Mouse (Mus musculus) MEL (cell line): ENCODE data around the gene Tuba4a. TPM values are rescaled to one million over a fixed set of nuclear protein-coding genes. Genes with fewer than 3 reads are reported as not detected.

ENCODE experiments used
- DNase-seq: peaks from one replicate; pipeline ENCODE4 v3.0.0; 2011; ENCODE audit warnings: low read depth, low spot score
- H3K27ac ChIP-seq: 2 replicates; pipeline ENCODE4 v1.5.1; 2012; ENCODE audit warnings: low read depth, mild to moderate bottlenecking, control low read depth, low read length, moderate library complexity; ENCODE audit not compliant: control insufficient read depth
- H3K27me3 ChIP-seq, 2 experiments: fragments of 150-350 bp in 1 of 2; sonication (generic) in 1 of 2; 2 replicates each; pipeline ENCODE4 v1.6.1; 2012; ENCODE audit warnings: low read length in 2 of 2, mild to moderate bottlenecking in 2 of 2, improper control_type of control experiment in 1 of 2, moderate library complexity in 1 of 2; ENCODE audit not compliant: insufficient read depth in 2 of 2, control insufficient read depth in 1 of 2
- H3K36me3 ChIP-seq, 2 experiments: 2 replicates each; pipeline ENCODE4 v1.6.1; 2012 to 2014; ENCODE audit warnings: low read length in 2 of 2, improper control_type of control experiment in 1 of 2, inconsistent platforms in 1 of 2, mild to moderate bottlenecking in 1 of 2; ENCODE audit not compliant: insufficient read depth in 2 of 2, control insufficient read depth in 1 of 2
- H3K4me1 ChIP-seq, 2 experiments: fragments of 150-350 bp in 1 of 2; sonication (generic) in 1 of 2; 2 replicates each; pipeline ENCODE4 v1.6.1; 2012; ENCODE audit warnings: low read length in 2 of 2, improper control_type of control experiment in 1 of 2, mild to moderate bottlenecking in 1 of 2; ENCODE audit not compliant: insufficient read depth in 2 of 2, control insufficient read depth in 1 of 2
- H3K4me3 ChIP-seq, 2 experiments: fragments of 150-350 bp in 1 of 2; sonication (generic) in 1 of 2; 2 replicates each; pipeline ENCODE4 v1.5.1; 2012; ENCODE audit warnings: low read depth in 2 of 2, low read length in 2 of 2, mild to moderate bottlenecking in 2 of 2, moderate library complexity in 2 of 2, control low read depth in 1 of 2, improper control_type of control experiment in 1 of 2; ENCODE audit not compliant: control insufficient read depth in 1 of 2, insufficient read depth in 1 of 2
- H3K79me2 ChIP-seq: 2 replicates; pipeline ENCODE4 v1.6.1; 2012; ENCODE audit warnings: mild to moderate bottlenecking, low read length, moderate library complexity; ENCODE audit not compliant: control insufficient read depth, poor library complexity, insufficient read depth
- H3K9ac ChIP-seq: 2 replicates; pipeline ENCODE4 v1.6.1; 2012; ENCODE audit warnings: low read depth, mild to moderate bottlenecking, control low read depth, low read length, moderate library complexity; ENCODE audit not compliant: control insufficient read depth, poor library complexity, severe bottlenecking
- H3K9me3 ChIP-seq: fragments of 150-350 bp; sonication (generic); replicated peaks from 2 replicates; pipeline ENCODE4 v1.6.1; 2012; ENCODE audit warnings: mild to moderate bottlenecking, low read length, improper control_type of control experiment, moderate library complexity; ENCODE audit not compliant: insufficient read depth
- BHLHE40 ChIP-seq: IDR thresholded peaks from 2 replicates; pipeline ENCODE4 v1.6.1; 2012; ENCODE audit warnings: low read depth, mild to moderate bottlenecking, inconsistent platforms, low read length, improper control_type of control experiment, borderline replicate concordance
- CHD1 ChIP-seq: IDR thresholded peaks from 2 replicates; pipeline ENCODE4 v1.6.1; 2012; ENCODE audit warnings: low read depth, mild to moderate bottlenecking, inconsistent platforms, low read length, improper control_type of control experiment
- CHD2 ChIP-seq: IDR thresholded peaks from 2 replicates; pipeline ENCODE4 v1.6.1; 2011; ENCODE audit warnings: low read length, improper control_type of control experiment
- CTCF ChIP-seq, 3 experiments: IDR thresholded peaks in 2 of 3; conservative IDR thresholded peaks in 1 of 3; 2 replicates each; pipeline ENCODE4 v1.5.1; 2011 to 2012; ENCODE audit warnings: low read length in 3 of 3, low read depth in 2 of 3, mild to moderate bottlenecking in 2 of 3, improper control_type of control experiment in 1 of 3, inconsistent platforms in 1 of 3, mixed read lengths in 1 of 3, moderate library complexity in 1 of 3; ENCODE audit not compliant: control insufficient read depth in 1 of 3, insufficient read depth in 1 of 3, poor library complexity in 1 of 3, severe bottlenecking in 1 of 3
- E2F4 ChIP-seq: IDR thresholded peaks from 2 replicates; pipeline ENCODE4 v1.6.1; 2011; ENCODE audit warnings: low read depth, low read length, improper control_type of control experiment, borderline replicate concordance
- ELF1 ChIP-seq: IDR thresholded peaks from 2 replicates; pipeline ENCODE4 v1.6.1; 2014; ENCODE audit warnings: low read depth, mild to moderate bottlenecking, inconsistent platforms, low read length, improper control_type of control experiment, moderate library complexity
- EP300 ChIP-seq, 2 experiments: IDR thresholded peaks; 2 replicates each; pipeline ENCODE4 v1.6.1; 2011; ENCODE audit warnings: improper control_type of control experiment in 2 of 2, low read length in 2 of 2, low read depth in 1 of 2, mild to moderate bottlenecking in 1 of 2
- ETS1 ChIP-seq: IDR thresholded peaks from 2 replicates; pipeline ENCODE4 v1.6.1; 2012; ENCODE audit warnings: low read depth, mild to moderate bottlenecking, inconsistent platforms, low read length, improper control_type of control experiment, moderate library complexity
- GATA1 ChIP-seq: IDR thresholded peaks from 2 replicates; pipeline ENCODE4 v1.6.1; 2011; ENCODE audit warnings: low read depth, low read length, improper control_type of control experiment
- HCFC1 ChIP-seq: IDR thresholded peaks from 2 replicates; pipeline ENCODE4 v1.6.1; 2012; ENCODE audit warnings: low read depth, mild to moderate bottlenecking, inconsistent platforms, low read length, improper control_type of control experiment, moderate library complexity
- JUND ChIP-seq: IDR thresholded peaks from 2 replicates; pipeline ENCODE4 v1.6.1; 2011; ENCODE audit warnings: low read depth, mild to moderate bottlenecking, improper control_type of control experiment, low read length
- KAT2A ChIP-seq: conservative IDR thresholded peaks from 2 replicates; pipeline ENCODE4 v1.6.1; 2012; ENCODE audit warnings: low read depth, low read length, improper control_type of control experiment, inconsistent platforms
- MAFK ChIP-seq: IDR thresholded peaks from 2 replicates; pipeline ENCODE4 v1.6.1; 2011; ENCODE audit warnings: low read depth, mild to moderate bottlenecking, low read length, improper control_type of control experiment, borderline replicate concordance
- MAX ChIP-seq: IDR thresholded peaks from 2 replicates; pipeline ENCODE4 v1.6.1; 2011; ENCODE audit warnings: low read length, improper control_type of control experiment
- MEF2A ChIP-seq: IDR thresholded peaks from 2 replicates; pipeline ENCODE4 v1.6.1; 2014; ENCODE audit warnings: low read depth, mild to moderate bottlenecking, inconsistent platforms, low read length, improper control_type of control experiment; ENCODE audit not compliant: poor library complexity, insufficient replicate concordance, severe bottlenecking; ENCODE audit errors: extremely low read depth
- MXI1 ChIP-seq: IDR thresholded peaks from 2 replicates; pipeline ENCODE4 v1.6.1; 2011; ENCODE audit warnings: mild to moderate bottlenecking, low read depth, low read length, improper control_type of control experiment
- MYB ChIP-seq: IDR thresholded peaks from 2 replicates; pipeline ENCODE4 v1.6.1; 2011; ENCODE audit warnings: mild to moderate bottlenecking, low read depth, low read length, improper control_type of control experiment
- MYC ChIP-seq: IDR thresholded peaks from 2 replicates; pipeline ENCODE4 v1.6.1; 2011; ENCODE audit warnings: low read depth, mild to moderate bottlenecking, low read length, improper control_type of control experiment, moderate library complexity
- NELFE ChIP-seq: IDR thresholded peaks from 2 replicates; pipeline ENCODE4 v1.6.1; 2011; ENCODE audit warnings: low read depth, low read length, improper control_type of control experiment
- NRF1 ChIP-seq: IDR thresholded peaks from 2 replicates; pipeline ENCODE4 v1.6.1; 2014; ENCODE audit warnings: low read depth, mild to moderate bottlenecking, inconsistent platforms, low read length, improper control_type of control experiment, moderate library complexity; ENCODE audit not compliant: poor library complexity, insufficient read depth, severe bottlenecking
- POLR2A ChIP-seq, 2 experiments: IDR thresholded peaks; 2 replicates each; pipeline ENCODE4 v1.6.1; 2011 to 2012; ENCODE audit warnings: low read length in 2 of 2, mild to moderate bottlenecking in 2 of 2, control low read depth in 1 of 2, improper control_type of control experiment in 1 of 2, low read depth in 1 of 2, moderate library complexity in 1 of 2; ENCODE audit not compliant: control insufficient read depth in 1 of 2, insufficient read depth in 1 of 2, poor library complexity in 1 of 2
- POLR2AphosphoS2 ChIP-seq: IDR thresholded peaks from 2 replicates; pipeline ENCODE4 v1.6.1; 2011; ENCODE audit warnings: low read length, improper control_type of control experiment
- POLR2AphosphoS5 ChIP-seq: IDR thresholded peaks from 2 replicates; pipeline ENCODE4 v1.6.1; 2012; ENCODE audit warnings: low read depth, borderline replicate concordance, mild to moderate bottlenecking, inconsistent platforms, low read length, moderate library complexity, mixed read lengths
- RAD21 ChIP-seq: IDR thresholded peaks from 2 replicates; pipeline ENCODE4 v1.6.1; 2011; ENCODE audit warnings: mild to moderate bottlenecking, low read depth, low read length, improper control_type of control experiment
- RCOR1 ChIP-seq: IDR thresholded peaks from 2 replicates; pipeline ENCODE4 v1.6.1; 2012; ENCODE audit warnings: low read depth, mild to moderate bottlenecking, inconsistent platforms, low read length, improper control_type of control experiment
- SIN3A ChIP-seq: IDR thresholded peaks from 2 replicates; pipeline ENCODE4 v1.6.1; 2012; ENCODE audit warnings: low read length, improper control_type of control experiment, inconsistent platforms
- SMC3 ChIP-seq: IDR thresholded peaks from 2 replicates; pipeline ENCODE4 v1.6.1; 2011; ENCODE audit warnings: low read depth, low read length, improper control_type of control experiment
- TAL1 ChIP-seq: IDR thresholded peaks from 2 replicates; pipeline ENCODE4 v1.6.1; 2012; ENCODE audit warnings: mild to moderate bottlenecking, inconsistent platforms, low read length, moderate library complexity, mixed read lengths
- TBP ChIP-seq: IDR thresholded peaks from 2 replicates; pipeline ENCODE4 v1.8.0; 2011; ENCODE audit warnings: low read depth, low read length, improper control_type of control experiment
- TCF12 ChIP-seq: IDR thresholded peaks from 2 replicates; pipeline ENCODE4 v1.6.1; 2014; ENCODE audit warnings: low read depth, mild to moderate bottlenecking, inconsistent platforms, low read length, improper control_type of control experiment, moderate library complexity
- UBTF ChIP-seq: IDR thresholded peaks from 2 replicates; pipeline ENCODE4 v1.6.1; 2012; ENCODE audit warnings: low read depth, mild to moderate bottlenecking, inconsistent platforms, low read length, improper control_type of control experiment, moderate library complexity, borderline replicate concordance; ENCODE audit not compliant: insufficient read depth
- USF1 ChIP-seq: IDR thresholded peaks from 2 replicates; pipeline ENCODE4 v1.6.1; 2014; ENCODE audit warnings: low read depth, mild to moderate bottlenecking, inconsistent platforms, low read length, improper control_type of control experiment, moderate library complexity
- ZKSCAN1 ChIP-seq: IDR thresholded peaks from 2 replicates; pipeline ENCODE4 v1.6.1; 2012; ENCODE audit warnings: low read depth, mild to moderate bottlenecking, inconsistent platforms, low read length, improper control_type of control experiment, moderate library complexity
- ZMIZ1 ChIP-seq: IDR thresholded peaks from 2 replicates; pipeline ENCODE4 v1.6.1; 2012; ENCODE audit warnings: low read depth, mild to moderate bottlenecking, inconsistent platforms, low read length, improper control_type of control experiment, moderate library complexity
- ZNF384 ChIP-seq: IDR thresholded peaks from 2 replicates; pipeline ENCODE4 v1.6.1; 2012; ENCODE audit warnings: low read depth, mild to moderate bottlenecking, inconsistent platforms, low read length, improper control_type of control experiment
- polyA plus RNA-seq, 2 experiments: library from polyadenylated mRNA; stranded (reverse) in 1 of 2; unstranded in 1 of 2; fragments of >175 nt in 1 of 2; fragments of >200 nt in 1 of 2; gene quantifications; 2 replicates each; pipeline versions ENCODE4 v1.2.1 to v1.2.4; 2012; ENCODE audit warnings: low replicate concordance in 2 of 2, low read depth in 1 of 2; ENCODE audit not compliant: insufficient read length in 2 of 2, insufficient read depth in 1 of 2, missing spikeins in 1 of 2
- total RNA-seq: library from RNA; depleted of rRNA; stranded (reverse); fragments of 300-350 nt; gene quantifications from 2 replicates; pipeline ENCODE4 v1.2.3, GENCODE M21; 2012

Tuba4a gene
- total and polyA plus RNA-seq, 3 experiments: 385 to 439 TPM; not detected in 1

GRCm38 (mm10) chr1:75236117-75237050 is 16.7 kb upstream of the Tuba4a start, which contains the start of gene Dnajb2:
Dnajb2 (plus strand) TSS chr1:75236406.
- Histone ChIP-seq H3K27me3 (no peaks in the 10 kb centered on the region), H3K79me2 (no peaks in the 10 kb centered on the region; the same call in 1 of the 2 replicates), H3K4me3 (peak within 1 kb of the TSS; percentile 79 to 88), H3K36me3 (peaks cover 0 to 13% of the 10 kb centered on the region in 2 experiments; a peak in 2 of 4 replicates), H3K9ac (peak within 1 kb of the TSS; percentile 68), H3K4me1 (peaks cover 10 to 11% of the 10 kb centered on the region in 2 experiments), H3K27ac (peak within 1 kb of the TSS; percentile 58), H3K9me3 (no peaks in the 10 kb centered on the region)
- peak; percentile 90 for DNase-seq
- TF ChIP-seq MXI1 (peak; percentile 88), POLR2AphosphoS5 (no peak), CHD1 (no peak), CHD2 (no peak), SMC3 (no peak), ELF1 (no peak; the same call in 1 of the 2 replicates), ETS1 (peak; percentile 84), CTCF (IDR thresholded peaks at IDR 0.05 in 2 of 3, conservative IDR thresholded peaks at IDR 0.05 in 1 of 3; ENCODE audit: control insufficient read depth in 1 of 3, insufficient read depth in 1 of 3, low read depth in 2 of 3, low read length in 3 of 3, poor library complexity in 1 of 3, severe bottlenecking in 1 of 3) (no peak), E2F4 (no peak), MAX (no peak; the same call in 1 of the 2 replicates), JUND (no peak), MAFK (no peak), HCFC1 (peak; percentile 51), RAD21 (no peak), MYC (0 out of 2 replicates have a peak, but pooled peaks have one; percentile 61), USF1 (0 out of 2 replicates have a peak, but pooled peaks have one; percentile 28), UBTF (no peak), NELFE (peak; percentile 73), RCOR1 (no peak), MEF2A (no peak), KAT2A (no peak), SIN3A (peak; percentile 73), GATA1 (no peak), ZKSCAN1 (no peak), ZMIZ1 (peak; percentile 75), TAL1 (peak; percentile 77), POLR2AphosphoS2 (peak; percentile 77), TBP (peak; percentile 35; the same call in 1 of the 2 replicates), BHLHE40 (peak; percentile 47; the same call in 1 of the 2 replicates), MYB (peak; percentile 11; the same call in 1 of the 2 replicates), POLR2A (IDR thresholded peaks at IDR 0.05; ENCODE audit: control insufficient read depth in 1 of 2, insufficient read depth in 1 of 2, low read depth in 1 of 2, low read length in 2 of 2, poor library complexity in 1 of 2) (peak; percentile 46 to 74; a peak in 3 of 4 replicates), ZNF384 (no peak), EP300 (IDR thresholded peaks at IDR 0.05; ENCODE audit: low read depth in 1 of 2, low read length in 2 of 2) (peak in 1 of 2 experiments; percentile 51; a peak in 1 of 4 replicates), TCF12 (0 out of 2 replicates have a peak, but pooled peaks have one; percentile 36), NRF1 (peak; percentile 65)
